In the genomic region with DNA sequence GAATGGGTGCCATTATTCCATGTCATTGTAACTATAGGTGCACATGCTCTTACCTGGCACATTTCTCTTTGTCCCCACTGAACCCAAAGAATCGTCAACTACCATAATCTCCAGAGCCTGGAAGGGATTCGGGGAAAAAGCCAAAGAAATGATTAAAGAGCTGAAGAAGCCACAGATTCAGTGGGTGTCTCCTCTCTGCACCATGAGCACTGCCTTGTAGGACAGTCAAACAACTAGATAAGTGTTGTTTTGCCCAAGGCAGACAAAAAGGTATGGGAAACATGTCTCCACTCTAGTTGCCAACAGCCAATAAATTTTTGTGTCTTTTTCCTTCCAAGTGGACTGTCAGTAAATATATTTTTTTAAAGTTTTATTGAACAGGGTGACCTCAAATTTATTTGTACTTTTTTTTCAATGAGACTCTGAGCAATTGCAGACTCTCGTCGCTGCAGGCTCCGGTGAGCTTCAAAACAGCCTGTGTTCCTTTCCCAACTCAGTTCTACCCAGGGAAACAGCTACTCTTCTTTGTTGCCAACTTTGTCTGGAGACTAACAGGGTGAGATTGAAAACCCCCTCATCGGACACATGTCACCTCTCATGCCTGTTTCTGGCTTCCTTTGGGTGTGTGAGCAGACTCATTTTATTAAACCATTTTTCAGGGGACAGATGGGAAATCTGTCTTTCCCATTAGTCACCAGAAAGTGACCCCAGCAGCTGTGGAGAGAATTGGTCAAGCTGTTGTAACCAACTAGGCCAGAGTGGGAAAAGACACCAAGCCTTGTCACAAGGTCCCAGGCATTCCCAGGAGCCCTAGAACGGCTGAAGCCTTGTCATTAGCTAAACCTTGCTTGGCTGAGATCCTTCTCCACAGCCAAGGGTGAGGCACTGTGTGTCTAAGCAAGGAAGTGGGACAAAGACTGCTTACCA, we compare ENCODE assay signal across 8 mouse cellular contexts.
DNase-seq lines count a peak whose midpoint lies in the region; ATAC-seq and TF ChIP-seq lines count a peak whose summit lies in the region.

No protein-coding gene starts in this region.

- H3K4me2 ChIP-seq in limb, embryonic 13.5 days (replicated peaks), result no peak overlapping the region

- 49% methylated on average over 7 of the region's 7 CpGs for WGBS in limb, embryonic 13.5 days
- 92% methylated on average over 7 of the region's 7 CpGs for WGBS in thymus, adult 2 months

- DNase-seq in adrenal gland, adult (ENCODE audit: inconsistent age in 2 of 2, low spot score in 1 of 2), result peak; percentile 39 to 63
- no peak for DNase-seq in adrenal gland, adult 18-20 months (ENCODE audit: low spot score in 2 of 2)
- DNase-seq in left cerebral cortex, adult 2 months (ENCODE audit: extremely low spot score in 1 of 2, low spot score in 2 of 2), result no peak
- DNase-seq in left cerebral cortex, adult 18-20 months (ENCODE audit: low spot score in 2 of 2), result no peak
- DNase-seq in skeletal muscle tissue, adult 2 months (ENCODE audit: low read depth, low spot score), result peak; percentile 52
- DNase-seq in thymus, adult 18-20 months, result no peak
- no peak for DNase-seq in thymus, adult 2 months

- H3K36me3 ChIP-seq in limb, embryonic 13.5 days, result no peaks in the 10 kb centered on the region
- no peaks in the 10 kb centered on the region for H3K36me3 ChIP-seq in thymus, adult 2 months (ENCODE audit: control insufficient read depth, insufficient read depth, low read length)

- H3K27ac ChIP-seq in left cerebral cortex, adult 2 months, result peak overlapping the region; percentile 6; the same call in 1 of the 2 replicates
- H3K27ac ChIP-seq in limb, embryonic 13.5 days, result peak overlapping the region; percentile 35; the same call in 1 of the 2 replicates
- H3K27ac ChIP-seq in thymus, adult 2 months (ENCODE audit: control insufficient read depth, insufficient read depth, low read length), result no peak overlapping the region

- H3K9ac ChIP-seq in limb, embryonic 13.5 days, result no peak overlapping the region

- no peak overlapping the region for H3K4me3 ChIP-seq in left cerebral cortex, adult 2 months
- H3K4me3 ChIP-seq in limb, embryonic 13.5 days, result no peak overlapping the region
- no peak overlapping the region for H3K4me3 ChIP-seq in thymus, adult 2 months (ENCODE audit: control insufficient read depth, insufficient read depth, low read length)

- ATAC-seq in limb, embryonic 13.5 days (ENCODE audit: low FRiP score, low read depth), result no peak

- H3K9me3 ChIP-seq in limb, embryonic 13.5 days, result no peaks in the 10 kb centered on the region

- no peak for TF ChIP-seq CTCF in left cerebral cortex, adult 2 months (IDR thresholded peaks at IDR 0.05)
- no peak for TF ChIP-seq CTCF in thymus, adult 2 months (IDR thresholded peaks at IDR 0.05; ENCODE audit: borderline replicate concordance, control insufficient read depth, extremely low read depth, insufficient read depth, low read length, poor library complexity)

- H3K27me3 ChIP-seq in limb, embryonic 13.5 days, result no peaks in the 10 kb centered on the region
- H3K27me3 ChIP-seq in thymus, adult 2 months (ENCODE audit: control insufficient read depth, insufficient read depth, low read length), result no peaks in the 10 kb centered on the region

- no peak for TF ChIP-seq POLR2A in thymus, adult 2 months (IDR thresholded peaks at IDR 0.05; ENCODE audit: control insufficient read depth, extremely low read depth, insufficient read depth, low read length, poor library complexity)

- H3K4me1 ChIP-seq in limb, embryonic 13.5 days, result peaks cover 35% of the 10 kb centered on the region
- no peaks in the 10 kb centered on the region for H3K4me1 ChIP-seq in thymus, adult 2 months (replicated peaks; ENCODE audit: control insufficient read depth, insufficient read depth, low read length)

- intact Hi-C loops in left cerebral cortex, adult 2 months (cut with DNase I), result no loop called here

Comparison
In these comparisons a context has a peak if more than half of its experiments do, and no peak if none do; other contexts are left out.
1. DNase-seq: peak in adrenal gland, adult (2 of 2) and skeletal muscle tissue, adult 2 months (single experiment); none in adrenal gland, adult 18-20 months (0 of 2), left cerebral cortex, adult 2 months (0 of 2), left cerebral cortex, adult 18-20 months (0 of 2), thymus, adult 18-20 months (0 of 2) and thymus, adult 2 months (single experiment).